Mouse (Mus musculus) liver, embryonic 14.5 days (tissue): ENCODE results near the gene Strip2.

Source experiments
- CTCF ChIP-seq: IDR thresholded peaks from 2 replicates; pipeline ENCODE4 v1.5.1; 2016; ENCODE audit warnings: antibody characterized with exemption, low read depth, control low read depth
- EP300 ChIP-seq: IDR thresholded peaks from 2 replicates; pipeline ENCODE4 v1.6.1; 2016; ENCODE audit warnings: antibody characterized with exemption, low read depth

- TF ChIP-seq CTCF (no peak), EP300 (no peak)
These were observed 85.8 kb downstream of the Strip2 start for GRCm38 (mm10) chr6:30002628-30003027.
